Mouse (Mus musculus): ENCODE data around the gene Dll3. TPM values are rescaled to one million over a fixed set of nuclear protein-coding genes. Genes with fewer than 3 reads are reported as not detected.
"Not testable (repeated sequence)": the region's sequence is repeated elsewhere in the genome, so short reads cannot be mapped to it uniquely, and the experiment has no call there.

Gene Dll3
- polyA plus RNA-seq, 1 experiment from 2014 or later, result 79.0 TPM

GRCm38 (mm10) chr7:28251976-28252375 is 50.1 kb downstream of the Dll3 start:
- ATAC-seq (ENCODE audit: insufficient read depth, low FRiP score, low TSS enrichment) (no peak), DNase-seq (ENCODE audit: low spot score) (no peak)
- 87% methylated on average over 17 of the region's 17 CpGs for WGBS
- Histone ChIP-seq H3K4me3 (ENCODE audit: low read depth, low read length) (no peak overlapping the region), H3K4me2 (ENCODE audit: low read depth) (no peak overlapping the region), H3K27me3 (ENCODE audit: control insufficient read depth, insufficient read depth, low read length) (no peaks in the 10 kb centered on the region), H3K27ac (ENCODE audit: low read depth, low read length) (no peak overlapping the region), H3K9ac (ENCODE audit: low read length) (no peak overlapping the region), H3K4me1 (ENCODE audit: control insufficient read depth, insufficient read depth, low read length) (no peaks in the 10 kb centered on the region), H3K36me3 (ENCODE audit: control insufficient read depth, insufficient read depth, low read length) (no peaks in the 10 kb centered on the region), H3K9me3 (ENCODE audit: control insufficient read depth, low read length) (0 out of 2 replicates have a peak, but pooled peaks cover 2% of the 10 kb centered on the region)

GRCm38 (mm10) chr7:28248957-28249356 is 53.1 kb downstream of the Dll3 start:
- 94% methylated on average over 3 of the region's 3 CpGs for WGBS
- H3K9ac ChIP-seq (ENCODE audit: low read length), result no peak overlapping the region
- ATAC-seq (ENCODE audit: insufficient read depth, low FRiP score, low TSS enrichment), result no peak
- 0 out of 2 replicates have a peak, but pooled peaks cover 2% of the 10 kb centered on the region for H3K9me3 ChIP-seq (ENCODE audit: control insufficient read depth, low read length)
- H3K4me2 ChIP-seq (ENCODE audit: low read depth), result no peak overlapping the region
- no peak for DNase-seq (ENCODE audit: low spot score)
- no peaks in the 10 kb centered on the region for H3K27me3 ChIP-seq (ENCODE audit: control insufficient read depth, insufficient read depth, low read length)
- no peak overlapping the region for H3K27ac ChIP-seq (ENCODE audit: low read depth, low read length)
- H3K4me1 ChIP-seq (ENCODE audit: control insufficient read depth, insufficient read depth, low read length), result no peaks in the 10 kb centered on the region
- no peak overlapping the region for H3K4me3 ChIP-seq (ENCODE audit: low read depth, low read length)
- no peaks in the 10 kb centered on the region for H3K36me3 ChIP-seq (ENCODE audit: control insufficient read depth, insufficient read depth, low read length)

GRCm38 (mm10) chr7:28243943-28244342 is 58.1 kb downstream of the Dll3 start:
- not testable (repeated sequence) for ATAC-seq (ENCODE audit: insufficient read depth, low FRiP score, low TSS enrichment); H3K9ac ChIP-seq (ENCODE audit: low read length); H3K36me3 ChIP-seq (ENCODE audit: control insufficient read depth, insufficient read depth, low read length); H3K4me1 ChIP-seq (ENCODE audit: control insufficient read depth, insufficient read depth, low read length); H3K9me3 ChIP-seq (ENCODE audit: control insufficient read depth, low read length); DNase-seq (ENCODE audit: low spot score); H3K27ac ChIP-seq (ENCODE audit: low read depth, low read length); H3K4me2 ChIP-seq (ENCODE audit: low read depth); H3K4me3 ChIP-seq (ENCODE audit: low read depth, low read length); H3K27me3 ChIP-seq (ENCODE audit: control insufficient read depth, insufficient read depth, low read length)
- 83% methylated on average over 2 of the region's 2 CpGs for WGBS

Other genes starting within 250 kb of the Dll3 start
- not detected in 2 replicates for gene Fcgbp, start 231.0 kb downstream of the Dll3 start, polyA plus RNA-seq (2014; fragmentation: Nextera tagmentation; extraction: Ambion mirVana)
- gene 9530053A07Rik, start 172.8 kb downstream of the Dll3 start, polyA plus RNA-seq (2014; fragmentation: Nextera tagmentation; extraction: Ambion mirVana), result 0.05 TPM in 1 of 2 replicates, not detected in the other
- gene Fbl, start 132.5 kb downstream of the Dll3 start, polyA plus RNA-seq (2014; fragmentation: Nextera tagmentation; extraction: Ambion mirVana), result 38.1 and 38.6 TPM in 2 replicates
- gene Dyrk1b, start 122.8 kb downstream of the Dll3 start, polyA plus RNA-seq (2014; fragmentation: Nextera tagmentation; extraction: Ambion mirVana), result 19.5 and 19.6 TPM in 2 replicates
- gene Eid2, start 34.4 kb downstream of the Dll3 start, polyA plus RNA-seq (2014; fragmentation: Nextera tagmentation; extraction: Ambion mirVana), result 17.6 and 18.3 TPM in 2 replicates
- 17.1 and 19.0 TPM in 2 replicates for gene Eid2b, start 24.5 kb downstream of the Dll3 start, polyA plus RNA-seq (2014; fragmentation: Nextera tagmentation; extraction: Ambion mirVana)
- 0.45 and 0.66 TPM in 2 replicates for gene Selenov, start 11.1 kb downstream of the Dll3 start, polyA plus RNA-seq (2014; fragmentation: Nextera tagmentation; extraction: Ambion mirVana)
- gene Timm50, start 9.8 kb upstream of the Dll3 start, polyA plus RNA-seq (2014; fragmentation: Nextera tagmentation; extraction: Ambion mirVana), result 199 and 219 TPM in 2 replicates
- gene Supt5, start 36.5 kb upstream of the Dll3 start, polyA plus RNA-seq (2014; fragmentation: Nextera tagmentation; extraction: Ambion mirVana), result 89.7 and 101 TPM in 2 replicates
- 780 and 827 TPM in 2 replicates for gene Rps16, start 48.4 kb upstream of the Dll3 start, polyA plus RNA-seq (2014; fragmentation: Nextera tagmentation; extraction: Ambion mirVana)
- 50.5 and 54.5 TPM in 2 replicates for gene Plekhg2, start 70.4 kb upstream of the Dll3 start, polyA plus RNA-seq (2014; fragmentation: Nextera tagmentation; extraction: Ambion mirVana)
- gene Zfp36, start 78.0 kb upstream of the Dll3 start, polyA plus RNA-seq (2014; fragmentation: Nextera tagmentation; extraction: Ambion mirVana), result 4.3 and 5.1 TPM in 2 replicates
- 45.8 and 48.8 TPM in 2 replicates for gene Med29, start 90.5 kb upstream of the Dll3 start, polyA plus RNA-seq (2014; fragmentation: Nextera tagmentation; extraction: Ambion mirVana)
- gene Paf1, start 90.7 kb upstream of the Dll3 start, polyA plus RNA-seq (2014; fragmentation: Nextera tagmentation; extraction: Ambion mirVana), result 71.7 and 78.0 TPM in 2 replicates
- 6.5 and 7.4 TPM in 2 replicates for gene Gmfg, start 135.2 kb upstream of the Dll3 start, polyA plus RNA-seq (2014; fragmentation: Nextera tagmentation; extraction: Ambion mirVana)
- gene Lrfn1, start 149.7 kb upstream of the Dll3 start, polyA plus RNA-seq (2014; fragmentation: Nextera tagmentation; extraction: Ambion mirVana), result 7.6 and 9.9 TPM in 2 replicates
- gene Ifnl2, start 208.2 kb upstream of the Dll3 start, polyA plus RNA-seq (2014; fragmentation: Nextera tagmentation; extraction: Ambion mirVana), result not detected in 2 replicates
- gene Ifnl3, start 220.6 kb upstream of the Dll3 start, polyA plus RNA-seq (2014; fragmentation: Nextera tagmentation; extraction: Ambion mirVana), result not detected in 2 replicates
- gene Sycn, start 238.6 kb upstream of the Dll3 start, polyA plus RNA-seq (2014; fragmentation: Nextera tagmentation; extraction: Ambion mirVana), result not detected in 2 replicates
- 0.15 TPM in 1 of 2 replicates, not detected in the other for gene Nccrp1, start 245.0 kb upstream of the Dll3 start, polyA plus RNA-seq (2014; fragmentation: Nextera tagmentation; extraction: Ambion mirVana)

Measured in neural tube, embryonic 11.5 days (tissue).